Mouse (Mus musculus) urinary bladder, postnatal 14 days (tissue): Measurements from ENCODE around the gene Nup93.
A peak's percentile ranks its signal among the peaks of the same experiment; 100 is the strongest.

Experiments used
- DNase-seq: peaks from one replicate; pipeline ENCODE4 v3.0.0; 2021; ENCODE audit warnings: low spot score

The Nup93 gene

DNA sequence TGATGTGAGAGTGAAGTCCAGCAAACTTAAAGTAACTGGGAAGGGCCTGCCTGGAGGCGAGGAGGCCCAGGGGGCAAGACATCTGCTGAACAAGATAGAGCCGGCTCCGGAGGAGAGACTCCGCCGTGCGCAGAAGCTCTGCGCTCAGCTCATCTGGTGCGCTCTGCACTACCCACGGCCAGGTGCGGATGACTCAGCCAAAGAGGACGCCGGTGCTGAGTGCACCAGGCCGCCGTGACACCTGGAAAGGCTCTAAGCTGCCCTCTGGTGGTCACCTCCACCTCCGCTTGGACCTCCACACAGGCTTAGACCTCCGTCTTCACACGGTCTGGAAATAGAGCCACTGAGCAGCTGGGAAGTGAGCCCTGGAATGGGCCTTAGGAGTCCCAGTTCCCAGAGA is 27.8 kb upstream of the Nup93 start:
- peak; percentile 91 for DNase-seq

DNA sequence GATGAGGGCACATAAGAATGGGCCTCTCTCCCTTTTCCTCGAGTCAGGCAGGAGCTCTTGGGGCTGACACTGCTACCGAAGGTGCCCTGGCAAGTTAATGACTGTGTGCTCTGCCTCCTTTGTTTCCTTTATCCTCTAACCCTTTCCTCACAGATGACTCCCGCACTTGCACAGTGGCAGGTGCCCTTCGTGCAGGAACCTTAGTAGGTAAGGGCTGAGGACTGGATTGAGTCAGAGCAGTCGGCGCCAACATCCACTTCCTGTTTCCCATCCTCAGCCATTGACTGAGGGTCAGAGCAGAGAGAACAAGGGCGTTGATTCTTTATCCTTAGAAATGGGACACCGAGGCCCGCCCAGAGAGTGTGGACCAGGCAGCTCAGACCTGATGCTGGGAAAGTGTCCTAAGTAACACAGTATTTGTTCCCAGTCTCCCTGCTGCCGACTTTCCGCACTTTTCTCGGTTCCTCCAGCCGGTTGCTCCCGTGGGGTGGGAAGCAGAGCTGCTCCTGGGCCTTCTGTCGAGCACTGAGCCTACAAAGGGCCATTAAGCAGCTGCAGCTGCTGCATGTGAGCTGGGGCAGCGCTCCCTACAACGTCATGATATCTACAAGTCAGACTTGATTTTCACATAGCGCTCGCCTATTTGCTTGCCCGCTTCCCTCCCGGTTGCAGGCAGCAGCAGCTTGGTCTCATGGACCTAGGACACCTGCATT is 26.9 kb upstream of the Nup93 start:
- peak; percentile 26 for DNase-seq

DNA sequence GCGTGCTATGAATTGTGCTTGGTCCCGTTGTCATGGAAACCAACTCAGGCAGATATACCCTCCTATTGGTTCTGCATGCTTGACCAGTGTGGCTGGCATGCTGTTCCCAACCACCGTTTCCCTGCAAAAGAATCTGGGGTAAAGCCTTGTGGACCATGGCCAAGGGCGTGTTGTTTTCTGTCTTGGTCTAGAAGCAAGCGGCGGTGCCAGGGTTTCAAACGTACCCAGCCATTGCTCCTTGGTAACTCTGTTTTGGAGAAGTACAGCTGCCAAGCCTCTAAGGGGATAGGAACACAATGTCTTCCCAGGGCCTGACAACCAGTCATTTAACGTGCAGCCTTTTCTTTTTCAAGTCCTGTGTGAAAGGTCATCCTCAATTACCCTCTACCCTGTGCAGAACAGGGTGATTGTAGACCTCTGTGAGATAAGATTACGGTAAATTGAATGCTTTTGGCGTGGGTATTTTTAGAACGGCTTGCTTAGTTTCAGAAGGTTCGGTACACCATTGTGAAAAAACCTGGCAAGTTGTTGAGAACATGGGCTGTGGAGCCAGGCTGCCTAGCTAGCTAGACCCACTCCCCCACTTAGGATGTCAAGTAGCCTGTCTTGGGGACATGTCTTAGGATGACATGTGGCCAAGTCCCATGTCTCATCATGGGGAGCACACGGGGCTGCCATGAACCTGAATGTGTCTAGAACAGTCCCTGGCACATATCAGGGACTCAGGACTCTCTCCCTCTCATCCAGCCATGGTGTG is 24.9 kb upstream of the Nup93 start:
- DNase-seq: peak; percentile 47

- DNase-seq: peak; percentile 74
Measured at GRCm38 (mm10) chr8:94191101-94191691, 23.2 kb upstream of the Nup93 start.

GRCm38 (mm10) chr8:94192926-94193325 is 21.4 kb upstream of the Nup93 start:
- no peak for DNase-seq

GRCm38 (mm10) chr8:94194591-94195223 is 19.7 kb upstream of the Nup93 start:
- DNase-seq: peak; percentile 62

GRCm38 (mm10) chr8:94199202-94199869 is 15.0 kb upstream of the Nup93 start:
- DNase-seq: peak; percentile 52

- no peak for DNase-seq
Measured at GRCm38 (mm10) chr8:94204043-94204442, 10.3 kb upstream of the Nup93 start.

- peak; percentile 71 for DNase-seq
Measured at GRCm38 (mm10) chr8:94205736-94206135, 8.6 kb upstream of the Nup93 start.

DNA sequence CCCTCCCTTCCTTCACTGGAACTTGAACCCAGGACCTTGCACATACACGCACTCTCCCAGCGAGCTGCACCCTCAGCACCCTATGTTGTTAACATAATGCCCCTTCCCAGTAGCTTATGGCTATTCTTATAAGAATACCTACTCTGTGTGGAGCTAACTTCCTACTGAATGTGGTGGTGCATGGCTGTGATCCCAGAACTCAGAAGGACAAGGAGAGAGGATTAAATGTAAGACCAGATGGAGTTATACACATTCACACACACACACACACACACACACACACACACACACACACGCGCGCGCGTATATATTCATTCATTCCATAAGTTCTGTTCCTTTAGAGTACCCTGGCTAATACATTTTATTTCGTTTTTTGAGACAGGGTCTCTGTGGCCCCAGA is 8.1 kb upstream of the Nup93 start:
- no peak for DNase-seq

- no peak for DNase-seq
Measured at GRCm38 (mm10) chr8:94207491-94207890, 6.9 kb upstream of the Nup93 start.

DNA sequence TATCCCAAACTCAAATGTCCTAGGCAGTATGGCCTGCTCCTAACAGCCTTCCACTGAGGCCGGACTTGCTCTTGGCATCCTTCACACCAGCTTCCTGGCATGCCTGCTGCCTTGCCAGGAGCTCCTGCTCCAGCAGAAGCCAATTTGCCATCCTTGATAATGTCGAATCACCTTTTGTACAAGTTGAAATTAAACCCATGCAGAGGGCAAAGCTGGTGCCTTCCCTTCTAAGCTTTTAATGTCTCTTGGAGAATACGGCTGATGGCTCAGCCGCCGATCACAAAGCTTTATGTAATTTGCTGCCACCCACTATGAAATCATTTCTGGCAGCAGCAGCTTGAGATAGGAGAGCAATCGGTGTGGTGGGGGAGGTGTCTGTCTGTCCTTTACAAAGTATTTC is 4.7 kb upstream of the Nup93 start:
- DNase-seq: no peak

- no peak for DNase-seq
Measured at GRCm38 (mm10) chr8:94210225-94210624, 4.1 kb upstream of the Nup93 start.

DNA sequence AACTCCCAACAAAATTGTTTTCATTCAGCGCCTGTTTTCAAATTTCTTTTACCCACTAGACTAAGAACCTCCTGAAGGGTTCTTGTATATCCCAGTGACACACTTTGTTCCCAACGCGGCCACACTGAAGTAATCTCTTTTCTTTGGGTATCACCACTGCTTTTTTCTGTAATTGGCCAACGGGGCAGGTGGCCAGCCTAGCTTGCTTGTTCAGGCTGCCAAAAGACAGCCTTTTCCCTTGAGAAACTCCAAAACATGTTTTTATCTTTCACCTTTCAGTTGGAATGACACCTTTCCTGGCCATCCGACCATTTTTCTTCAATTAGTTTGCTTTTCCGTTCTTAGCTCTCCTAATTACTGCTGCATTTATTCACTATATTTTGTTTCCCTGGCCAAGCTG is 545 bp upstream of the Nup93 start:
- DNase-seq: no peak

DNA sequence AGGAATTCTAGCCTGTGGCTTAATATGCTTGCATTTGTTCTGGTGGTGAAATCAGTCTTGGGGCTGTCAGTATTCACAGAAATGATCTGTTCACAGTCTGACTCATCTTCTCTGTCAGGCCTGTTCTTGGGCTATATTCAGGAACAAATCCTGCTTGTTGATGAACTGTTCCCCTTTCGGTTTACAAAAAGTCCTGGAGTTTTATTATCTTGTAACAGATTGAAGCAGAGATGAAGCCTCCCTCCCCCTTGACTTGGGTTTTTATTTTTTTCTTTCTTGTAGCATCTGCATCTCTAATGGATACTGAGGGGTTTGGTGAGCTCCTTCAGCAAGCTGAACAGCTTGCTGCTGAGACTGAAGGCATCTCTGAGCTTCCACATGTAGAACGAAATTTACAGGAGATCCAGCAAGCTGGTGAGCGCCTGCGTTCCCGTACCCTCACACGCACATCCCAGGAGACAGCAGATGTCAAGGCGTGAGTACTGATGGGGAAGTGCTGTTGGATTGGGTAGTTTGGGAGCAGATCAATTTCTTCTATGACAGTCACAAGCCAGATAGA is 13.1 kb downstream of the Nup93 start:
- DNase-seq: no peak

DNA sequence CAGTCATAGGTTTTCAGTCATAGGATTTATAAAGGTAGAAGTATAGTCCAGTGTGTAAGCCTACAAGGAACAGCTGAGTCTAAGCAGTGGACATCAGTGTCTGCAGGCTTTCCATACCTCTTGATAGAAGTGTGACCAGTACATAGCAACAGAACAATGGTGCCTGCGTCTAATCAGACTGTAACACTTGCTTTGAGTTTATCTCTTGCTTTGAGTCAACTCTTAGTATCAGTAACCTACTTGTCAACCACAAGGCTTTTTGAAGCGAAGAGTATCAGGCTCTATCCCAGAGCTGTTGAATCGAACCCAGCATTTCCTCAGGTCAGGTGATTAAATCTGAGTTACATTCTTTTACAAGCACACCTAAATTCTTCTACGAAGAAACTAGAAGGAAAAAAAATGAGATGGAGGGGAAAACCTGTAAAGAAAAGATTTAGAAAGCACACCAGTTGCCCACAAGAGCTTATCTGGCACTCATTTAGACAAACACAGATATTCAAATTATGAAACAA is 25.9 kb downstream of the Nup93 start:
- DNase-seq: no peak

DNA sequence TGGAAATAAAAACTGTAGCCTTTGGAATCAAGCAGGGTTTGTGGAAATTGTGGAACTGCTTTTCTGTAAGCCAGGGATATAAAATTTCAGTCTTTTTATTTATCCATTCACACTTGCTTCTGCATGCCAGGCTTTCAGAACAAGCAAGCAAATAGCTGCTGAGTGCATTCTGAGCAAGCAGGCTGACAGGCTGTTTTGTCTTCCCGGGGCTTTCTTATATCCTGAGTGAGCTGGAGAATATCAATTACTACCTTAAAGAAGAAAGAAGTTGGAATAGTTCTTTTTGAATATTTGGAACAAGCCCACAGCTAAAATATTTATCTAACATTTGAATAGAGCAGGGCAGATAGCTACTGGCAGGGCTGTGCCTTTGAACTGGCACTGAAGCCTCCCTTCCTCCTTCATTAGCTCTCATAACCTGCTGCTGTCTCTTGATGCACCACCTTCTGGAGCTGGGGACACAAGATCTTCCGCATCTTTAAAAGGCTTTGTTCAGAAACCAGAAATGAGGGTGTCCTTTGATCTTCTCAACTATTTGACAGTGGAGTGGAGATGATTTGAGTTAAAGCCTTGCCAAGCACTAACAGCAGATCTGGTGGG is 35.6 kb downstream of the Nup93 start:
- DNase-seq: no peak

- no peak for DNase-seq
Measured at GRCm38 (mm10) chr8:94258881-94259280, 44.5 kb downstream of the Nup93 start.

- DNase-seq: no peak
Measured at GRCm38 (mm10) chr8:94262626-94263297, 48.4 kb downstream of the Nup93 start.

DNA sequence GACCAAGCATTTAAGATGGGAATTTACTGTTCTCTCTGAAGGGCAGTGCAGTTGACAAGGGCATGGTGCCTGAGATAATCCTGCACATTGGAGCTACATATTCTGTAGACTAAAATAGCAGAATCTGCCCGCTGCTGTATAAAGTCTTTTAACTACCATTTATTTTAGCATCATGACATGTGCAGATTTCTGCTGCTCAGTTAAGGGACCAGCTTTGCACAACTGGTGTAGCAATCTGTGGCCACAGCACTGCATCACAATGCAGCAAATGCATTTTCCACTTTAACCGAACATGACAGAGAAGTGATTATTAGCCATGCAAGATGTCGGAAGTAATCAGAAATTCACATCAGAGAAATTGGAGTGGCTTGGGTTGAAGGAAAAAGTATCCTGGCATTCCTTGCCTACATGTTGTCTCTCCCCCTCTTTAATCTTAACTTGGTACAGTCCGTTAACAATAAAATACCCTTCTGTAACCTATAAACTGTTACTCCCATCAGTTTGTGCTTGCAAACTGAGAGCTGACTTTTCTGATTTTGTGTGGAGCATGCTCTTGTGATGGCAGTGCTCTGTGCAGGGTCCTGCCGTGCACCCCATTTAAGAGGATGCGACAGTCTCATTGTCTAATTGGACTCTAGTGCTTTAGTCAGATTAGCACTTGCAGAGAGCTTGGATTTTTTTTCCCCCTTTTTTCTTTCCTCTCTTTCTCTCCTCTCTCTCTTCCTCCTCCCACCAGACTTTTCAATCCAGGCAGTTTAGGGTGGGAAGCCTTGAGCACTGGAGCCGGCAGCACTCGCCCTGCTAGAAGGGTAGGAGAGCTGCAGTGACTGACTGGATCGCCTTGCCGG is 52.2 kb downstream of the Nup93 start:
- no peak for DNase-seq
